Mouse (Mus musculus) central nervous system, embryonic 11.5 days (tissue): ENCODE data around the gene Islr. TPM values are rescaled to one million over a fixed set of nuclear protein-coding genes. Genes with fewer than 3 reads are reported as not detected.

Experiments used
- polyA plus RNA-seq: library from polyadenylated mRNA; depleted of rRNA; stranded (reverse); fragments of >200 nt; gene quantifications from 2 replicates; pipeline ENCODE4 v1.2.3, GENCODE M21; 2012; rRNA removed

Gene Islr
- 18.4 and 84.2 TPM in 2 replicates for polyA plus RNA-seq

DNA sequence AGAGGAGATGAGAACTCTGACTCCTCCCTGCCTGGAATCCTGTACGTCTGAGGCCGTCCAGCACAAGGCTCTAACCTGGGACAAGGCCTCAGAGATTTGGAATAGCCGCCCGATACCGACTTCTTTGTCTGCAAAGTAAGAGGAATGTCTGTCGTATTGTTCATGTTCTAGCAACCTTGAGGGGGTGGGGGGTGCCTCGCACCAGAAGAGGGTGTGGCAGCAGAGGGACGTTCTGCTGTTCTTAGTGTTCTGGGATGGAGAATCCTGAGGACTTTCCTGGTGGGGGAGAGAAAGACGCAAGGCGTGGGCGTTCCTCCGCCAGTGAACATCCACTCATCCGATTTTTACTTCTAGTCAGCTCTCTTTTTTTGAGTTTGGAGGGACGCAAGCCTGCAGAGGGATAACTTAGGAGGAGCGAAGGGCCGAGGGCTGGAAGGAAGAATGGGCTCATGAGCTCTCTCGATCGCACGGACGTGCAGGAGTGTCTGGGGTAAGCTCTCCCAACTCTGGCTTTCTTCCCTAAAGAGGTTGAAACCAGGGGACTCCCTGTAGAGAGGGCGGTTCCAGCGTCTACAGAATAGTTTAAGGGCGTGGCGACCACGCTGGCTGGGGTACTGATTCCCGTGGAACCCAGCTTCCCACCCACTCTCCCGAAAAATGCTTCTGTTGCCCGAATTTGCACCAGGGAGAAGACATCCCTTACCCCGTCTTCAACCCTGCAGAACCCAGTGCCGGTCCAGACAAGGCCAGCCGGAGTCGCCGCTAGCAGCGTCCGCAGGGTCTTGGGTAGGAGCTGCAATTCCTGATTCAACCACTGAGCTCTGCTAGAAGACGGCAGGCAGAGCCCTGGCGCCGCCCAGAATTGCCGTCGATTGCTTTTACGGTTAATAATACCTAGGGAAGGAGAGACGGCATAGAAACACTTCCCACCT is at the start of gene Islr, which contains the start of gene Islr2:
Gene Islr (minus strand): TSS at position 791 of the 932 bp plus-strand sequence.
Gene Islr2 (minus strand): TSS at position 804 of the 932 bp plus-strand sequence.

DNA sequence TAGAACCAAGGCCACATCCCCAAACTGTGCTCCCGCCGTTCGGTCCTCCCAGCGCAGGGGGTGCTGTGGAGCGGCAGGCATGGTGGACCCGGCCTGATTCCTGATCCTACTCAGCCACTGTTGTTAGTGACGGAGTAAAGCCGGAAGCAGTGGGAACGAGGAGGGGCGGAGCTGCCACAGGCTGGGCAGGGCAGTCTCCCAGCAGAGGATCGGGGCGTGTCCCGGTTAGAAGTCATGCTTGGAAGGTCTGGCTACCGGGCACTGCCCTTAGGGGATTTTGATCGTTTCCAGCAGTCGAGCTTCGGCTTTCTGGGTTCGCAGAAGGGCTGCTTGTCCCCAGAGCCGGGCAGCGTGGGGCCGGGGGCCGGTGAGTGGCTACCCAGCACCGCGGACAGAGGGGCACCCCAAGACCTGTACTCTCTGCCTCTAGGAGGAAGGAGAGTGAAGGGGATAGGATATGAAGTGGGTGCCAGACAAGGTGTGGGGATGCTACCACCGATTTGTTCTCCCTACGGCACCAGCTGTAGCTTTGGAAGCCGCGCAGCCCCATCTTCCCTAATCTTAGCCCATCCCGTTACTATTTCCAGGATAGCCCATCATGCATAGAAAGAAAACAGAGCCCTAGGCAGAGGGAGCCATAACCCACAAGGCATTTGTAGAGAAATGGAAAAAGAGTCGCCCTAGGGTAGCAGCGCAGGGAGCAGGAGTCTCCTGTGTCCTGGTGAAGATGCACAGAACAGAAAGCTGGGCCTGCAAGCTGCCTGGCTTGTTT is 49.1 kb upstream of the Islr start, which contains the start of gene Stoml1:
Gene Stoml1 (plus strand): TSS at position 132 of the 772 bp plus-strand sequence.

DNA sequence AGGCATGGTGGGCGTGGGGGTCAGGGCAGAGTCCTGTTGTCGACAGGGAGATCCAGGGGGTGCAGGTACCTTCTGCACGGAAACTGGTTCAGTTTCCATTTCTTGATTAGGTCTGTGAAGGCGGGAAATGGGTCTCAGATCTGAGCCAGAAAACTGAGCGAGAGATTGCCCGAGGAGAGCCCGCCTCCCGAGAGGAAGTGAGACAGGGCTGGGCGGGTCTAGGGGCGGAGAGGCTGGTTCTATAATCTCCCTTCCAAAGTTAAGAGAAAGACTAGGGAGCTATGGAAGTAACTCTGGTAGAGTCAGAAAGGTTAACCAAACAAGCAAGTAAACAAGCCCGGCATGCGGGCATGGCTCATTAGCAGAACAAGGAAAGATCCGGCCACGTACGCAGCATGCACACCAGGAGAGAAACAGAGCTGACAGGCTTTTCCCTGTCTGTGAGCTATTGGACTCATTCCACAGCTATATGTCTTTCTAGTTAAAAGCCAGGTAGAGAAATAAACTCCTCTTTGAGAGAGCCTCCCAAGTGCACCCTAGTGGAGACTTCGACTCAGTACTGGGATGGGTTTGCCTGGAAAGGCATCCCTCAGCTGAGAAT is 45.6 kb upstream of the Islr start, which contains the start of gene Pml:
Gene Pml (minus strand): TSS at position 195 of the 601 bp plus-strand sequence.

DNA sequence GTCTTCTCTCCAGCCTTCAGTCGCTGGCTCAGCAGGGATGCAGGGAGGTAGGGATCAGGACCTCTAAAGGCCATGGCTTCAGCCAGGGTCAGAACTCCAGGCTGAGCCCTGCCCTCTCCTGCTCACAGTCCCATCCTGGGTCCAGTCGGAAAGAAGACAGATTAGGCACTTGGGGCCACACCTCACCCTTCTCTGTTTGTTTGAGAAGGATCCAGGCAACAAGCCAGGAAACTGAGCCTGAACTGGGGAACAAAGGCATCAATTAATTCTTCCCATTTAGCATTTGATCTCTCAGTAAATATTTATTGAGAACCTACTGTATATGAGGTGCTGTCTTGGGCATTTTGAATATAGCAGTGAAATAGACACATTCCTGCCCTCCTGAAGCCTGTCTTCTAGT is 85.4 kb downstream of the Islr start, which contains the start of gene Ccdc33:
Gene Ccdc33 (minus strand): TSS at position 153 of the 400 bp plus-strand sequence.

Other genes starting within 250 kb of the Islr start
- gene Cyp11a1, start 197.9 kb downstream of the Islr start, polyA plus RNA-seq = 0.07 and 0.19 TPM in 2 replicates
- 8.5 and 31.3 TPM in 2 replicates for gene Stra6, start 140.5 kb downstream of the Islr start, polyA plus RNA-seq
- gene Ccdc33, start 85.5 kb downstream of the Islr start, polyA plus RNA-seq = 0.46 and 0.95 TPM in 2 replicates
- 63.3 and 90.2 TPM in 2 replicates for gene Islr2, start within 50 bp of the Islr start, polyA plus RNA-seq
- 9.8 and 16.8 TPM in 2 replicates for gene Pml, start 45.5 kb upstream of the Islr start, polyA plus RNA-seq
- gene Stoml1, start 48.9 kb upstream of the Islr start, polyA plus RNA-seq = 45.6 and 61.9 TPM in 2 replicates
- 9.1 and 19.7 TPM in 2 replicates for gene Loxl1, start 108.9 kb upstream of the Islr start, polyA plus RNA-seq
- not detected in 2 replicates for gene Tbc1d21, start 166.1 kb upstream of the Islr start, polyA plus RNA-seq